ENCODE assay signal across 8 mouse cellular contexts in the genomic region with DNA sequence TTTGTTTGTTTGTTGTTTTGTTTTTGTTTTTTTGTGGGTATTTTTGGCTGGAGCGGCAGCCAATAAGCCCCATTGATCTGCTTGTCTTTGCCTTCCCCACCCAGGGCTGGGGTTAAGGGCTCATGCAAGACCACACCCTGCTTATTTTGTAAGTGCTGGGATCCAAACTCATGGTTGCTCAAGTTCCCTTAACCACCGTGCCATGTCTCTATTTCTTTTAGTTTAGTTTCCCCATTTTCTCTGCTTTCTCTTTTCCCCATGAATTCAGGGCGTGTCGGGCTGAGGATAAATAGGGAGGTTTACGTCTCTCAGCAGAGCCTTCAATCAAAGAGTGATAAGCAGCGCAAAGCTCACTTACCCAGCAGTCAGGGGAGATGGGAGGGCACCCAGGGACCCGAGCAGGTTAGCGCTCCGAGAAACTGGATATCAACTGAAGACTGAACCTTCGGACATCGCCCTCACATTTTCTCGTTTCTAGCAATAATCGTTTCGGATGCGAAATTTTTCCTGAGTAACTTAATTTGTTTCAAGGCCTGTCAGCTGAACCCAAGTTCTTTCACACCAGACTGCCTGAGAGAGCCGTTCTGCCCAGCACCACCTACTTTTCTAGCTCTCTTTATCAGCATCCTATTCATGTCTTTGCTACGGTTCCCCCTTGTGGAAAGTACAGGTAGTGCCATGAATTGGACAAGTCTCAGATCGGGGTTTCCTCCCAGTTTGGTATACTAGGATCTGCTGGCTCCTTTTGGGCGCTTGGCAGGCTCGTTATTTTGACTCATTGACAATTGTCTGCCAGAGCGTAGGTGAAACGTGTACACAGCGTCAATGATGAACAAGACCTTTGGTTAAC. TPM values are rescaled to one million over a fixed set of nuclear protein-coding genes. Genes with fewer than 3 reads are reported as not detected.
A peak's percentile ranks its signal among the peaks of the same experiment; 100 is the strongest.
DNase-seq lines count a peak whose midpoint lies in the region; ATAC-seq and TF ChIP-seq lines count a peak whose summit lies in the region.

No protein-coding gene starts in this region.

- DNase-seq in c-Kit-positive CD71-positive TER-119-negative erythroid progenitor cells, embryonic 14.5 days (ENCODE audit: low read depth) = peak; percentile 95
- DNase-seq in forebrain, embryonic 11.5 days (ENCODE audit: low spot score) = peak; percentile 80
- peak; percentile 70 to 91 for DNase-seq in kidney, postnatal 25 days
- peak; percentile 62 to 69 for DNase-seq in natural killer cell, adult 2 months (ENCODE audit: low spot score in 2 of 2)

- peaks cover 30% of the 10 kb centered on the region for H3K4me1 ChIP-seq in E14TG2a.4 (replicated peaks; ENCODE audit: low read depth, low read length)
- H3K4me1 ChIP-seq in forebrain, embryonic 11.5 days (replicated peaks; ENCODE audit: control insufficient read depth, insufficient read depth, low read length) = peaks cover 9% of the 10 kb centered on the region
- H3K4me1 ChIP-seq in heart, embryonic 16.5 days (ENCODE audit: control insufficient read depth, insufficient read depth, low read length) = peaks cover 7% of the 10 kb centered on the region; the same call in 1 of the 2 replicates
- H3K4me1 ChIP-seq in liver, embryonic 12.5 days = peaks cover 19% of the 10 kb centered on the region
- no peaks in the 10 kb centered on the region; the same call in 1 of the 2 replicates for H3K4me1 ChIP-seq in stomach, embryonic 16.5 days (ENCODE audit: control insufficient read depth, insufficient read depth, low read length)

- no peaks in the 10 kb centered on the region for H3K9me3 ChIP-seq in E14TG2a.4 (ENCODE audit: low read length)
- no peaks in the 10 kb centered on the region for H3K9me3 ChIP-seq in forebrain, embryonic 11.5 days (ENCODE audit: control insufficient read depth, low read length)
- no peaks in the 10 kb centered on the region for H3K9me3 ChIP-seq in heart, embryonic 16.5 days (replicated peaks; ENCODE audit: control insufficient read depth, low read length)
- no peaks in the 10 kb centered on the region for H3K9me3 ChIP-seq in liver, embryonic 12.5 days (replicated peaks)
- no peaks in the 10 kb centered on the region for H3K9me3 ChIP-seq in stomach, embryonic 16.5 days (replicated peaks; ENCODE audit: control insufficient read depth, low read length)

- TF ChIP-seq CTCF in E14TG2a.4 (conservative IDR thresholded peaks at IDR 0.05; ENCODE audit: low read length) = peak; percentile 78

- H3K9ac ChIP-seq in forebrain, embryonic 11.5 days (ENCODE audit: low read length) = no peak overlapping the region; the same call in 1 of the 2 replicates
- H3K9ac ChIP-seq in heart, embryonic 16.5 days (ENCODE audit: low read length) = 0 out of 2 replicates have a peak overlapping the region, but pooled peaks have one; percentile 44
- H3K9ac ChIP-seq in liver, embryonic 12.5 days = no peak overlapping the region
- peak overlapping the region; percentile 30 for H3K9ac ChIP-seq in stomach, embryonic 16.5 days (ENCODE audit: low read length)

- peak; percentile 48 for ATAC-seq in forebrain, embryonic 11.5 days (replicated peaks; ENCODE audit: low FRiP score)
- 0 out of 2 replicates have a peak, but pooled peaks have one; percentile 38 for ATAC-seq in heart, embryonic 16.5 days (replicated peaks; ENCODE audit: extremely low read depth, insufficient read depth, low FRiP score)
- peak; percentile 77 for ATAC-seq in liver, embryonic 12.5 days
- peak; percentile 68; the same call in 1 of the 2 replicates for ATAC-seq in stomach, embryonic 16.5 days (ENCODE audit: insufficient read depth, low FRiP score)

- H3K27ac ChIP-seq in forebrain, embryonic 11.5 days (ENCODE audit: low read depth, low read length) = no peak overlapping the region
- H3K27ac ChIP-seq in heart, embryonic 16.5 days (ENCODE audit: low read length) = no peak overlapping the region
- H3K27ac ChIP-seq in liver, embryonic 12.5 days = no peak overlapping the region
- H3K27ac ChIP-seq in stomach, embryonic 16.5 days (ENCODE audit: low read length) = no peak overlapping the region

- H3K4me2 ChIP-seq in forebrain, embryonic 11.5 days (ENCODE audit: low read depth, low read length, severe bottlenecking) = peak overlapping the region; percentile 28; the same call in 1 of the 2 replicates
- peak overlapping the region; percentile 63 for H3K4me2 ChIP-seq in heart, embryonic 16.5 days (ENCODE audit: low read depth, low read length)
- peak overlapping the region; percentile 63 for H3K4me2 ChIP-seq in liver, embryonic 12.5 days
- peak overlapping the region; percentile 44 for H3K4me2 ChIP-seq in stomach, embryonic 16.5 days (ENCODE audit: low read depth, low read length)

- WGBS in forebrain, embryonic 11.5 days = 24% methylated on average over 23 of the region's 23 CpGs
- WGBS in heart, embryonic 16.5 days = 14% methylated on average over 23 of the region's 23 CpGs
- 11% methylated on average over 23 of the region's 23 CpGs for WGBS in liver, embryonic 12.5 days (ENCODE audit: insufficient replicate concordance)
- 16% methylated on average over 23 of the region's 23 CpGs for WGBS in stomach, embryonic 16.5 days

- peak overlapping the region; percentile 61 for H3K4me3 ChIP-seq in E14TG2a.4 (replicated peaks; ENCODE audit: low read length)
- H3K4me3 ChIP-seq in forebrain, embryonic 11.5 days (ENCODE audit: low read depth, low read length) = no peak overlapping the region
- H3K4me3 ChIP-seq in heart, embryonic 16.5 days (ENCODE audit: low read length) = peak overlapping the region; percentile 40
- peak overlapping the region; percentile 30 for H3K4me3 ChIP-seq in liver, embryonic 12.5 days
- peak overlapping the region; percentile 18 for H3K4me3 ChIP-seq in stomach, embryonic 16.5 days (replicated peaks; ENCODE audit: low read length)

- no peaks in the 10 kb centered on the region for H3K36me3 ChIP-seq in E14TG2a.4 (ENCODE audit: insufficient read depth, low read length)
- H3K36me3 ChIP-seq in forebrain, embryonic 11.5 days (ENCODE audit: control insufficient read depth, insufficient read depth, low read length) = no peaks in the 10 kb centered on the region
- no peaks in the 10 kb centered on the region for H3K36me3 ChIP-seq in heart, embryonic 16.5 days (ENCODE audit: control insufficient read depth, insufficient read depth)
- no peaks in the 10 kb centered on the region for H3K36me3 ChIP-seq in liver, embryonic 12.5 days
- no peaks in the 10 kb centered on the region for H3K36me3 ChIP-seq in stomach, embryonic 16.5 days (ENCODE audit: control insufficient read depth, insufficient read depth, low read length)

- peaks cover 7% of the 10 kb centered on the region for H3K27me3 ChIP-seq in E14TG2a.4 (ENCODE audit: insufficient read depth, low read length)
- no peaks in the 10 kb centered on the region; the same call in 1 of the 2 replicates for H3K27me3 ChIP-seq in forebrain, embryonic 11.5 days (ENCODE audit: control insufficient read depth, insufficient read depth, low read length)
- no peaks in the 10 kb centered on the region for H3K27me3 ChIP-seq in heart, embryonic 16.5 days (ENCODE audit: control insufficient read depth, insufficient read depth, low read length)
- peaks cover 20% of the 10 kb centered on the region for H3K27me3 ChIP-seq in liver, embryonic 12.5 days (replicated peaks)
- H3K27me3 ChIP-seq in stomach, embryonic 16.5 days (ENCODE audit: control insufficient read depth, insufficient read depth, low read length) = no peaks in the 10 kb centered on the region

RNA-seq across cellular contexts. Expression of gene Dennd2a, which starts 4.7 kb away (rescaled TPM):
- 42.0 and 42.5 TPM in 2 replicates for polyA plus RNA-seq in forebrain, embryonic 11.5 days (2014; fragmentation: Nextera tagmentation; extraction: Ambion mirVana)
- 10.0 and 12.2 TPM in 2 replicates for polyA plus RNA-seq in heart, embryonic 16.5 days (2015; fragmentation: Nextera tagmentation; extraction: Ambion mirVana)
- 4.6 and 5.0 TPM in 2 replicates for polyA plus RNA-seq in liver, embryonic 12.5 days (2016; fragmentation: Nextera tagmentation; extraction: Ambion mirVana)
- polyA plus RNA-seq in stomach, embryonic 16.5 days (2015; fragmentation: Nextera tagmentation; extraction: Ambion mirVana) = 10.8 and 10.9 TPM in 2 replicates

RNA-seq across cellular contexts. Expression of gene Adck2, which starts 11.3 kb away (rescaled TPM):
- polyA plus RNA-seq in forebrain, embryonic 11.5 days (2014; fragmentation: Nextera tagmentation; extraction: Ambion mirVana) = 23.2 and 26.6 TPM in 2 replicates
- 19.3 and 19.5 TPM in 2 replicates for polyA plus RNA-seq in heart, embryonic 16.5 days (2015; fragmentation: Nextera tagmentation; extraction: Ambion mirVana)
- polyA plus RNA-seq in liver, embryonic 12.5 days (2016; fragmentation: Nextera tagmentation; extraction: Ambion mirVana) = 11.9 and 13.1 TPM in 2 replicates
- 33.5 and 34.8 TPM in 2 replicates for polyA plus RNA-seq in stomach, embryonic 16.5 days (2015; fragmentation: Nextera tagmentation; extraction: Ambion mirVana)

RNA-seq across cellular contexts. Expression of gene Gm42420, which starts 23.2 kb away (rescaled TPM):
- 4.7 TPM in 1 of 2 replicates, not detected in the other for polyA plus RNA-seq in forebrain, embryonic 11.5 days (2014; fragmentation: Nextera tagmentation; extraction: Ambion mirVana)
- 3.2 TPM in 1 of 2 replicates, not detected in the other for polyA plus RNA-seq in heart, embryonic 16.5 days (2015; fragmentation: Nextera tagmentation; extraction: Ambion mirVana)
- 0.89 and 1.5 TPM in 2 replicates for polyA plus RNA-seq in liver, embryonic 12.5 days (2016; fragmentation: Nextera tagmentation; extraction: Ambion mirVana)
- 0.43 and 2.1 TPM in 2 replicates for polyA plus RNA-seq in stomach, embryonic 16.5 days (2015; fragmentation: Nextera tagmentation; extraction: Ambion mirVana)

RNA-seq across cellular contexts. Expression of gene Ndufb2, which starts 30.0 kb away (rescaled TPM):
- 217 and 222 TPM in 2 replicates for polyA plus RNA-seq in forebrain, embryonic 11.5 days (2014; fragmentation: Nextera tagmentation; extraction: Ambion mirVana)
- 696 and 711 TPM in 2 replicates for polyA plus RNA-seq in heart, embryonic 16.5 days (2015; fragmentation: Nextera tagmentation; extraction: Ambion mirVana)
- 252 and 269 TPM in 2 replicates for polyA plus RNA-seq in liver, embryonic 12.5 days (2016; fragmentation: Nextera tagmentation; extraction: Ambion mirVana)
- polyA plus RNA-seq in stomach, embryonic 16.5 days (2015; fragmentation: Nextera tagmentation; extraction: Ambion mirVana) = 307 and 337 TPM in 2 replicates

Comparison
In these comparisons a context has a peak if more than half of its experiments do, and no peak if none do; other contexts are left out.
1. H3K9ac ChIP-seq: peak in heart, embryonic 16.5 days (single experiment) and stomach, embryonic 16.5 days (single experiment); none in forebrain, embryonic 11.5 days (single experiment) and liver, embryonic 12.5 days (single experiment).
2. Peak in every context shown above with its lines, with median percentiles within 50 percentile points of each other: DNase-seq, ATAC-seq and H3K4me2 ChIP-seq.